Mouse (Mus musculus) cortical plate, adult 2 months (tissue): ENCODE data around the gene Sphk1.

Source experiments
- CTCF ChIP-seq: fragments of 200-500 bp; IDR thresholded peaks from 2 replicates; pipeline ENCODE4 v1.5.1; 2011; ENCODE audit warnings: mild to moderate bottlenecking, control low read depth, low read length; ENCODE audit not compliant: insufficient read depth; ENCODE audit errors: extremely low read depth
- POLR2A ChIP-seq: fragments of 200-500 bp; IDR thresholded peaks from 2 replicates; pipeline ENCODE4 v1.6.1; 2011; ENCODE audit warnings: mild to moderate bottlenecking, low read length, control low read depth; ENCODE audit not compliant: insufficient read depth; ENCODE audit errors: extremely low read depth

GRCm38 (mm10) chr11:116572756-116573543 lies 42.2 kb downstream of the Sphk1 start:
- TF ChIP-seq POLR2A, result 0 out of 2 replicates have a peak, but pooled peaks have one; percentile 24
- TF ChIP-seq CTCF, result no peak
